Mouse (Mus musculus): ENCODE measurements at regions not wholly inside any gene's neighbourhood (a gene's known extent, or its start where the extent isn't known, plus 50 kb on each side); places are given as distances from the start of the nearest gene placed in this dataset.

GRCm38 (mm10) chr8:102575523-102575922 is 209.9 kb downstream of the Cdh11 start:
- Histone ChIP-seq H3K27ac (replicated peaks; ENCODE audit: low read depth, low read length) (no peak overlapping the region), H3K27me3 (ENCODE audit: control insufficient read depth, insufficient read depth, low read length) (no peaks in the 10 kb centered on the region), H3K9ac (ENCODE audit: low read length) (no peak overlapping the region), H3K4me3 (ENCODE audit: low read depth, low read length) (no peak overlapping the region), H3K4me1 (ENCODE audit: control insufficient read depth, insufficient read depth, low read length) (no peaks in the 10 kb centered on the region), H3K36me3 (ENCODE audit: control insufficient read depth, insufficient read depth, low read length) (no peaks in the 10 kb centered on the region), H3K9me3 (ENCODE audit: control insufficient read depth, low read length) (no peaks in the 10 kb centered on the region), H3K4me2 (ENCODE audit: low read depth, severe bottlenecking) (no peak overlapping the region)
- ATAC-seq (ENCODE audit: insufficient number of reproducible peaks, low FRiP score, low TSS enrichment, low read depth) (no peak), DNase-seq (ENCODE audit: low spot score) (no peak)
- 70% methylated on average over 8 of the region's 8 CpGs for WGBS

GRCm38 (mm10) chr8:102567779-102568178 is 217.7 kb downstream of the Cdh11 start:
- WGBS: 86% methylated on average over 5 of the region's 5 CpGs
- Histone ChIP-seq H3K4me1 (ENCODE audit: control insufficient read depth, insufficient read depth, low read length) (no peaks in the 10 kb centered on the region), H3K27me3 (ENCODE audit: control insufficient read depth, insufficient read depth, low read length) (no peaks in the 10 kb centered on the region), H3K9me3 (ENCODE audit: control insufficient read depth, low read length) (no peaks in the 10 kb centered on the region), H3K27ac (replicated peaks; ENCODE audit: low read depth, low read length) (no peak overlapping the region), H3K4me2 (ENCODE audit: low read depth, severe bottlenecking) (no peak overlapping the region), H3K9ac (ENCODE audit: low read length) (no peak overlapping the region), H3K36me3 (ENCODE audit: control insufficient read depth, insufficient read depth, low read length) (no peaks in the 10 kb centered on the region), H3K4me3 (ENCODE audit: low read depth, low read length) (no peak overlapping the region)
- DNase-seq (ENCODE audit: low spot score) (no peak), ATAC-seq (ENCODE audit: insufficient number of reproducible peaks, low FRiP score, low TSS enrichment, low read depth) (no peak)

GRCm38 (mm10) chr8:102554213-102554612 is 231.2 kb downstream of the Cdh11 start:
- 66% methylated on average over 6 of the region's 6 CpGs for WGBS
- Histone ChIP-seq H3K36me3 (ENCODE audit: control insufficient read depth, insufficient read depth, low read length) (no peaks in the 10 kb centered on the region), H3K9ac (ENCODE audit: low read length) (no peak overlapping the region), H3K4me2 (ENCODE audit: low read depth, severe bottlenecking) (no peak overlapping the region), H3K4me1 (ENCODE audit: control insufficient read depth, insufficient read depth, low read length) (peaks cover 8% of the 10 kb centered on the region; the same call in 1 of the 2 replicates), H3K4me3 (ENCODE audit: low read depth, low read length) (no peak overlapping the region), H3K9me3 (ENCODE audit: control insufficient read depth, low read length) (no peaks in the 10 kb centered on the region), H3K27ac (replicated peaks; ENCODE audit: low read depth, low read length) (peak overlapping the region; percentile 52; the same call in 1 of the 2 replicates), H3K27me3 (ENCODE audit: control insufficient read depth, insufficient read depth, low read length) (no peaks in the 10 kb centered on the region)
- ATAC-seq (ENCODE audit: insufficient number of reproducible peaks, low FRiP score, low TSS enrichment, low read depth) (no peak), DNase-seq (ENCODE audit: low spot score) (peak; percentile 23)

DNA sequence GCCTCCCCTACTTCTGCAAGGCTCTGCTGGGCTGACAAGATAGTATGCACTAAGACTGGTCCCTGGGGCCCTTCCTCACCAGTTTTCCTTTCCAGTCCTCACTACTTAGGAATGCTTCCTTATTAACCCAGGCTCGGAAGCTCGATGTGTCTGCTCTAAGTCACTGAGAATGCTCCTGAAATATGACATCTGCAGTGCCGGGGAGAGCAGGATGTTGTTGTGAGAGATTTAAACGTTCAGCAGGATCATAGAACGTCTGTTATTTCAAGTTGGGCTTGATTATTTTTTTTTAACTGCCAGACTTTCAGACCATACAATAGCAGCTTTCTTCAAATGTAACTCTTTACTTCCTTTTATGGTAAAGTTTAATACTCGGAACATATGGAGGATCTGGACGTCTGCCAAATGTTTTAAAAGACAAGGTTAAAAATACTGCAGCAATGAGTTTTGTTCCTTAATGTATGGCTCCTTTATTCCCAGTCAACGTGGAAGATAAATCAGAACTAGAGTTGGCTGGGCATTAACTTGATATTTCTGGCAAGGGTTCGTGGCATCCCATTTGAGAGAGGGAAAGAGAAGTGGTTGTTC is 232.0 kb downstream of the Cdh11 start:
- Histone ChIP-seq H3K27me3 (ENCODE audit: control insufficient read depth, insufficient read depth, low read length) (no peaks in the 10 kb centered on the region), H3K4me2 (ENCODE audit: low read depth, severe bottlenecking) (no peak overlapping the region; the same call in 1 of the 2 replicates), H3K9me3 (ENCODE audit: control insufficient read depth, low read length) (no peaks in the 10 kb centered on the region), H3K27ac (replicated peaks; ENCODE audit: low read depth, low read length) (peak overlapping the region; percentile 80), H3K9ac (ENCODE audit: low read length) (no peak overlapping the region), H3K36me3 (ENCODE audit: control insufficient read depth, insufficient read depth, low read length) (no peaks in the 10 kb centered on the region), H3K4me3 (ENCODE audit: low read depth, low read length) (no peak overlapping the region), H3K4me1 (ENCODE audit: control insufficient read depth, insufficient read depth, low read length) (peaks cover 8% of the 10 kb centered on the region; the same call in 1 of the 2 replicates)
- WGBS: 32% methylated on average over 9 of the region's 9 CpGs
- DNase-seq (ENCODE audit: low spot score) (peak; percentile 38), ATAC-seq (ENCODE audit: insufficient number of reproducible peaks, low FRiP score, low TSS enrichment, low read depth) (peak; percentile 67)

DNA sequence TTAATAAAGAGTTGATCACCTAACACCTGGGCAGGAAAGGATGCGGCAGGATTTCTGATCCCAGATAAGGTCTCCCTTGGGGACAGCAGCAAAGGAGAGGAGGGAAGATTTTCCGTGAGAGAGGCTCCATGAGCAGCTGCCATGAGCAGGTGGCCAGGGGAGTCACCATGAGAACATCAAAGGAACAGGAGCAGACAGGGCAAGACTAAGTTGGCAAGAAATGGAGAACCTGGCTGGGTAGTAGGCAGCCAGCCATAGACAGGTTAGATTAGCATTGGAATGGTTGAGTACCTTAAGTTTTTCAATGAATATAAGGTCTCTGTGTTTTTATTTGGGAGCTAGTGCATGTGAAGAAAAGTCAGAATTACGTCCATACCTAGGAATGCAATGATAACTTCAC is 246.6 kb downstream of the Cdh11 start:
- Histone ChIP-seq H3K4me2 (ENCODE audit: low read depth, severe bottlenecking) (no peak overlapping the region), H3K36me3 (ENCODE audit: control insufficient read depth, insufficient read depth, low read length) (no peaks in the 10 kb centered on the region), H3K27ac (replicated peaks; ENCODE audit: low read depth, low read length) (no peak overlapping the region), H3K27me3 (ENCODE audit: control insufficient read depth, insufficient read depth, low read length) (no peaks in the 10 kb centered on the region), H3K9me3 (ENCODE audit: control insufficient read depth, low read length) (no peaks in the 10 kb centered on the region), H3K4me3 (ENCODE audit: low read depth, low read length) (no peak overlapping the region), H3K9ac (ENCODE audit: low read length) (no peak overlapping the region), H3K4me1 (ENCODE audit: control insufficient read depth, insufficient read depth, low read length) (no peaks in the 10 kb centered on the region)
- ATAC-seq (ENCODE audit: insufficient number of reproducible peaks, low FRiP score, low TSS enrichment, low read depth): no peak
- WGBS: 69% methylated on average over 3 of the region's 3 CpGs
- no peak for DNase-seq (ENCODE audit: low spot score)

DNA sequence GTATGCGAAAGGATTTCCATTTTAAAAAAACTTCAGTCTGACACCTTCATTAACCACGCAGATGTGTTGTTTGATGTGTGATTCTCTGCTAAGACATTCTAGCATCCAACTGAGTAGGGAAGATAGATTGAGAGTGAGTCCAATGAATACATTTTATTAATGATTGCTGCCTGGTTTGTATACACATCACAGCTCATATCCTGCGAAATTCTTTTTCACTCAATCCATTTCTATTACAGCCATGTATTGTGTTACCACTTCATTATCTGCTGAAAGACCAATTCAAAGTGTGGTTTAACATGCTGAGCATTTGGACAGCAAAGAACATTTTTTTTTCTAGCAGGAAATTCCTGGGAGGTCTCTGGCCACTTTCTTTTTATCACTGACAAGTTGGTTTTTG is 247.4 kb downstream of the Cdh11 start:
- 60% methylated on average over 3 of the region's 3 CpGs for WGBS
- H3K36me3 ChIP-seq (ENCODE audit: control insufficient read depth, insufficient read depth, low read length): no peaks in the 10 kb centered on the region

GRCm38 (mm10) chr8:102518446-102518845 is 267.0 kb downstream of the Cdh11 start:
- H3K9ac ChIP-seq (ENCODE audit: low read length): no peak overlapping the region
- no peaks in the 10 kb centered on the region for H3K4me1 ChIP-seq (ENCODE audit: control insufficient read depth, insufficient read depth, low read length)
- H3K27me3 ChIP-seq (ENCODE audit: control insufficient read depth, insufficient read depth, low read length): no peaks in the 10 kb centered on the region
- H3K27ac ChIP-seq (replicated peaks; ENCODE audit: low read depth, low read length): no peak overlapping the region
- no peak for ATAC-seq (ENCODE audit: insufficient number of reproducible peaks, low FRiP score, low TSS enrichment, low read depth)
- H3K36me3 ChIP-seq (ENCODE audit: control insufficient read depth, insufficient read depth, low read length): no peaks in the 10 kb centered on the region
- no peak overlapping the region for H3K4me2 ChIP-seq (ENCODE audit: low read depth, severe bottlenecking)
- no peak overlapping the region for H3K4me3 ChIP-seq (ENCODE audit: low read depth, low read length)
- H3K9me3 ChIP-seq (ENCODE audit: control insufficient read depth, low read length): no peaks in the 10 kb centered on the region
- no peak for DNase-seq (ENCODE audit: low spot score)

More for the DNA sequence above, 247.4 kb downstream of the Cdh11 start:
- Histone ChIP-seq H3K9me3 (ENCODE audit: control insufficient read depth, low read length) (no peaks in the 10 kb centered on the region), H3K27me3 (ENCODE audit: control insufficient read depth, insufficient read depth, low read length) (no peaks in the 10 kb centered on the region), H3K4me1 (ENCODE audit: control insufficient read depth, insufficient read depth, low read length) (no peaks in the 10 kb centered on the region), H3K4me3 (ENCODE audit: low read depth, low read length) (no peak overlapping the region), H3K27ac (replicated peaks; ENCODE audit: low read depth, low read length) (no peak overlapping the region), H3K4me2 (ENCODE audit: low read depth, severe bottlenecking) (no peak overlapping the region), H3K9ac (ENCODE audit: low read length) (no peak overlapping the region)
- DNase-seq (ENCODE audit: low spot score) (no peak), ATAC-seq (ENCODE audit: insufficient number of reproducible peaks, low FRiP score, low TSS enrichment, low read depth) (no peak)

DNA sequence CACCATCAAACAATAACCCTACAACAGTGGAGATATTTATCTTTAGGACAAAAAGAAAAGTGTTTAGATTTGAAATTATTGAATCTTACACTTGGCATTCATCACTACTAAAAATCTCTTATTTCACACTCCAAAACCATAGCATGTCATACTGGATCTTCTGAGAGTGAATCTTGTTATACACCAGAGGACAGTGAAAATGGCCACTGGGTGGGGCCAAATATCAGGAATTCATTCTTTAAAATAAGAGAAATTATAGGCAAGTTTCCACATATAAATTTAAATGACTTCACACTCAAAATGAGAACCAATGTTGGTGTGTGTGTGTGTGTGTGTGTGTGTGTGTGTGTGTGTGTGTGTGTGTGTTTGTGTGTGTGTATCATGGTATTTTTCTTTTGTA is 269.7 kb downstream of the Cdh11 start:
- no peaks in the 10 kb centered on the region for H3K9me3 ChIP-seq (ENCODE audit: control insufficient read depth, low read length)
- H3K4me1 ChIP-seq (ENCODE audit: control insufficient read depth, insufficient read depth, low read length): no peaks in the 10 kb centered on the region
- H3K27ac ChIP-seq (replicated peaks; ENCODE audit: low read depth, low read length): no peak overlapping the region
- H3K4me3 ChIP-seq (ENCODE audit: low read depth, low read length): no peak overlapping the region
- DNase-seq (ENCODE audit: low spot score): no peak
- no peak for ATAC-seq (ENCODE audit: insufficient number of reproducible peaks, low FRiP score, low TSS enrichment, low read depth)
- no peak overlapping the region for H3K9ac ChIP-seq (ENCODE audit: low read length)
- H3K4me2 ChIP-seq (ENCODE audit: low read depth, severe bottlenecking): no peak overlapping the region
- H3K27me3 ChIP-seq (ENCODE audit: control insufficient read depth, insufficient read depth, low read length): no peaks in the 10 kb centered on the region
- H3K36me3 ChIP-seq (ENCODE audit: control insufficient read depth, insufficient read depth, low read length): no peaks in the 10 kb centered on the region

DNA sequence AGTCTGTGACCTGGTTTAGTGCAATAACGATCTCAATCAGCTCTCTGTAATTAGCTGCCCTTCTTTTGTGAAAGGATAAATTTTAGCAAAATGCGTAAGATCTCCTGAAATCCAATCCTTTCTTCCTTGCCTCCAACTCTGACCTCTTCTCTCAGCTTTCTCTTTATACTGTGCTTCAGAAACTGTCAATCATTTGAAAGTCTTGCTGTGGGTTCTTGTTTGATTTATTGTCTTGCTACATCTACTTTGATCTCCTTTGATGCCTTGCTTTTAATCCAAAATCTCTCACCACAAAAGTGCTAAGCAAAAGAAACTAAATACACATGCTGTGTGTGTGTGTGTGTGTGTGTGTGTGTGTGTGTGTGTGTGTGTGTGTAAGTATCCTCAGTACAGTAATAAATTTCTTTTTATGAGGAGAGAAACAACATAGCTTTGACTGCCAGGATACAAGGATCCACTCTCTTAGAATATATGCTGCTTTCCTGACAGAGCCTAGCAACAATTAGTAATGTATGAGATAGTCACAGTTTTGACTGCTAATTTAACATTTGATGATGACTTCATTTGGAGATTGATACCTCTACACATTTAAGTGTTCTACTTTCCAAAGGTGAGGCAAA is 270.5 kb downstream of the Cdh11 start:
- Histone ChIP-seq H3K9me3 (ENCODE audit: control insufficient read depth, low read length) (no peaks in the 10 kb centered on the region), H3K27me3 (ENCODE audit: control insufficient read depth, insufficient read depth, low read length) (no peaks in the 10 kb centered on the region), H3K4me2 (ENCODE audit: low read depth, severe bottlenecking) (no peak overlapping the region), H3K4me3 (ENCODE audit: low read depth, low read length) (no peak overlapping the region), H3K4me1 (ENCODE audit: control insufficient read depth, insufficient read depth, low read length) (no peaks in the 10 kb centered on the region), H3K9ac (ENCODE audit: low read length) (no peak overlapping the region), H3K27ac (replicated peaks; ENCODE audit: low read depth, low read length) (no peak overlapping the region), H3K36me3 (ENCODE audit: control insufficient read depth, insufficient read depth, low read length) (no peaks in the 10 kb centered on the region)
- ATAC-seq (ENCODE audit: insufficient number of reproducible peaks, low FRiP score, low TSS enrichment, low read depth): no peak
- DNase-seq (ENCODE audit: low spot score): no peak
- WGBS: 72% methylated on average over 2 of the region's 2 CpGs

Measured in limb, embryonic 11.5 days (tissue).